Mouse (Mus musculus) midbrain, embryonic 13.5 days (tissue): Measurements from ENCODE around the gene Smad1. TPM values are rescaled to one million over a fixed set of nuclear protein-coding genes. Genes with fewer than 3 reads are reported as not detected.

Source experiments
- ATAC-seq: fragments of 200-750 bp; cut with Nextera tagmentation; 2 replicates; pipeline ENCODE4 v1.8.0; 2017; ENCODE audit warnings: mild to moderate bottlenecking, moderate TSS enrichment, moderate library complexity
- H3K27ac ChIP-seq: fragments of 300-500 bp; sonication (generic); 2 replicates; pipeline ENCODE4 v1.5.1; 2015; ENCODE audit warnings: inconsistent platforms, mild to moderate bottlenecking, moderate library complexity
- H3K27me3 ChIP-seq: fragments of 300-500 bp; sonication (generic); 2 replicates; pipeline ENCODE4 v1.6.1; 2015; ENCODE audit warnings: mild to moderate bottlenecking, inconsistent platforms
- H3K36me3 ChIP-seq: fragments of 300-500 bp; sonication (generic); 2 replicates; pipeline ENCODE4 v1.6.1; 2015; ENCODE audit warnings: mild to moderate bottlenecking, inconsistent platforms
- H3K4me1 ChIP-seq: fragments of 300-500 bp; sonication (generic); replicated peaks from 2 replicates; pipeline ENCODE4 v1.6.1; 2015; ENCODE audit warnings: inconsistent platforms
- H3K4me2 ChIP-seq: fragments of 300-500 bp; sonication (generic); replicated peaks from 2 replicates; pipeline ENCODE4 v1.6.1; 2015; ENCODE audit warnings: moderate library complexity, mild to moderate bottlenecking, inconsistent platforms
- H3K4me3 ChIP-seq: fragments of 300-500 bp; sonication (generic); replicated peaks from 2 replicates; pipeline ENCODE4 v1.5.1; 2015; ENCODE audit warnings: mild to moderate bottlenecking, inconsistent platforms
- H3K9ac ChIP-seq: fragments of 300-500 bp; sonication (generic); replicated peaks from 2 replicates; pipeline ENCODE4 v1.6.1; 2015; ENCODE audit warnings: mild to moderate bottlenecking, inconsistent platforms
- H3K9me3 ChIP-seq: fragments of 300-500 bp; sonication (generic); 2 replicates; pipeline ENCODE4 v1.6.1; 2016; ENCODE audit warnings: mild to moderate bottlenecking, inconsistent platforms
- WGBS: fragments of 180-500 bp; shearing (Covaris S2); methylation state at CpG from one replicate; pipeline ENCODE4 v1.1.7; 2015; 5-methylcytosine and 5-hydroxymethylcytosine counted together
- polyA plus RNA-seq: library from polyadenylated mRNA; unstranded; fragments of >200 nt; fragmentation: Nextera tagmentation; extraction: Ambion mirVana; gene quantifications from 2 replicates; pipeline ENCODE4 v1.2.1, GENCODE M21; 2015

Smad1 gene
- polyA plus RNA-seq, 1 experiment from 2014 or later: 64.6 TPM

DNA sequence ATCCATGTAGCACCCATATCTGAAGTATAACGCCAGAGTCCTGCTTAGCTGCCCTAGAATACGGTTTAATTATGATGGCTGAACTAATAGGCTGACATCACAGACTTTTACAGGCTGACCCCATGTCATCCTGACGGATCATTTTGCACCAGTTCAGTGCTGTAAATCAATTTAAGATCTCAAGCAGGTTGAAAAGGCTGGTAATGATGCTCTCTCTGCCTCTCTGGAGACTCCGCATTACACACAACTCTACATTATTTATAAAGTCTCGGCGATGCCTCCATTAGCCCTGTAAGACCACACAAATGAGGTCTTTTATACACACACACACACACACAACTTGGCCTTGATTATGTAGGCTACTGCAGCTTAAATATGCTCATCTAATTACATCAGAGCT lies 2.4 kb downstream of the Smad1 start:
- Histone ChIP-seq H3K4me1 (peaks cover 59% of the 10 kb centered on the region), H3K27me3 (no peaks in the 10 kb centered on the region), H3K9ac (peak overlapping the region; percentile 59), H3K4me3 (peak overlapping the region; percentile 92), H3K36me3 (no peaks in the 10 kb centered on the region), H3K9me3 (no peaks in the 10 kb centered on the region), H3K4me2 (peak overlapping the region; percentile 75), H3K27ac (peak overlapping the region; percentile 69)
- WGBS: 33% methylated on average over 6 of the region's 6 CpGs
- ATAC-seq: no peak

DNA sequence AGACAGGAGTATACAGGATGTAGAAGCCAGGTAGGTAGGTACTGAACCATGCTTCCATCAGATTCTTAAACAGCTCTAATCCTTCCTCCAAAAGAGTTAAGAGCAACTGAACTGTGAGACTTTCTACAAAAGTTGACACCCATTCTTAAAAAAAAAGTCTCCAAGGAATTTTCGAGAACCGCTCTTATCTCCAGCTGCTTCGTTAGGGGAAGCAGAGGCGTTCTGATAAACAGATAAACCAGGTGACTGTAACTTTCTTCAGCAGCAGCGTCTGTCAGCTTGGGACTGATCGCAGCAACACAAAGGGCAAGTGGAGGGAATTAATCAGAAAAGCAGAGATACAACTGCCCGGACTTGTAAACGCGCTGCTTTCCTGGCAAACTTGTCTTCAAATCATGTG lies 5.3 kb downstream of the Smad1 start:
- H3K36me3 ChIP-seq: peaks cover 9% of the 10 kb centered on the region; the same call in 1 of the 2 replicates
- H3K9ac ChIP-seq: no peak overlapping the region
- H3K4me1 ChIP-seq: peaks cover 64% of the 10 kb centered on the region
- ATAC-seq: no peak
- H3K27ac ChIP-seq: no peak overlapping the region
- H3K4me3 ChIP-seq: no peak overlapping the region
- H3K4me2 ChIP-seq: no peak overlapping the region
- WGBS: 77% methylated on average over 9 of the region's 9 CpGs
- H3K9me3 ChIP-seq: no peaks in the 10 kb centered on the region
- H3K27me3 ChIP-seq: no peaks in the 10 kb centered on the region

DNA sequence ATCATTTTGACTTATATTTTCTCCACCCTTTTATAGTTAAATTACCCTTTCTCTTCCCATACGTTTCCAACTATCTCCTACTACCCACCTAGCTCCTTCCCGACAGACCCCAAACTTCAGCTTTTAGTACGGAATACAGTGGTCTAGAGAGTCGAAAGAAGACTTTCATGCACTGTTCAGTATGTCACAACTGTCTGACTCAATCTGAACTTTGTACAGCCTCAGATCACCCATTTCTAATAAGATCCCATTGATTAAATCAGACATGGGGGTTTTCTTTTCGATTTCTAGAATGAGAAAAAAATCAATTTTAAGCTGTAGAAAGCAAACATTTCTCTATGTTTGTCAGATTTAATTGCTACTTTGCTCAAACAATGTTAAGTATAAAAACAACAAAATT lies 6.1 kb downstream of the Smad1 start:
- Histone ChIP-seq H3K9ac (no peak overlapping the region), H3K27me3 (no peaks in the 10 kb centered on the region), H3K4me3 (no peak overlapping the region), H3K4me2 (no peak overlapping the region), H3K36me3 (peaks cover 15% of the 10 kb centered on the region), H3K27ac (no peak overlapping the region), H3K9me3 (no peaks in the 10 kb centered on the region), H3K4me1 (peaks cover 64% of the 10 kb centered on the region)
- ATAC-seq: no peak
- 88% methylated on average over 5 of the region's 5 CpGs for WGBS

DNA sequence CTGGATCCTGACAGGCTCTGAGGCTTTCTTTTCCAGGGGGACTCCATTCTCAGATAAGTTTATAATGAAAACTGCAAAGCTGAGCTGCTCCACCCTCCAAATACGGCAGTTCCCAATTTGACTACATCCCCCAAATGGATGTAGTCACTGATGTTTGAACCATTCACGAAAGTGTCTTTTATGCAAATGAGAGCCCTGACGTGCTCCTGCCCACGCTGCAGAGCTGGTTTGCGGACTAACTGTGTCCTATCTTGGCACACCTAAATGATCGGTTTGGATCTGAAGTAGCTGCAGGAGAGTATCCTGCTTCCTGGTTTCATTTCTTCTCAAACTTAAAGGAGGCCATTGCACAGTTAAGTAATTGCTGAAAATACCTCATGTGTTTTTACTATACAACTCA lies 6.7 kb downstream of the Smad1 start:
- H3K4me2 ChIP-seq: no peak overlapping the region
- no peaks in the 10 kb centered on the region for H3K27me3 ChIP-seq
- ATAC-seq: no peak
- H3K9me3 ChIP-seq: no peaks in the 10 kb centered on the region
- WGBS: 34% methylated on average over 6 of the region's 6 CpGs
- peaks cover 15% of the 10 kb centered on the region for H3K36me3 ChIP-seq
- no peak overlapping the region for H3K4me3 ChIP-seq
- H3K27ac ChIP-seq: no peak overlapping the region
- no peak overlapping the region for H3K9ac ChIP-seq
- peaks cover 62% of the 10 kb centered on the region for H3K4me1 ChIP-seq

DNA sequence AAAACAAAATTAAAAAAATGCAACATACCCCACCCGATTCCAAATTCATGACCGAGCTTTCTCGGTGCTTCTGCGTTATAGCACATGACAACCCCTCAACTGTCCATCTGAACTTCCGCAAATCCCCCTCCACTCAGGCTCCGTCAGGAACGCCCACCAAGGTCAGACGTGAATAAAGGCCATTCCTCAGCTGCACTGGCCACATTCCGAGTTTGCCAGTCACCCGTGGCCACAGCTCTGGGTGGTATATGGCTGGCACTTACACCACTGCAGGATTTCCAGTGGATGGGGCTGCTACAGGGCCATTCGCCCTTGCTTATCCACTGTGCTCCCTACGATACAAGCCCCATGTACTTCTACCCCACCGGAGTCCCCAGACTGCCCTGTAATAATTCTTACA lies 7.9 kb downstream of the Smad1 start:
- H3K4me3 ChIP-seq: no peak overlapping the region
- no peak for ATAC-seq

DNA sequence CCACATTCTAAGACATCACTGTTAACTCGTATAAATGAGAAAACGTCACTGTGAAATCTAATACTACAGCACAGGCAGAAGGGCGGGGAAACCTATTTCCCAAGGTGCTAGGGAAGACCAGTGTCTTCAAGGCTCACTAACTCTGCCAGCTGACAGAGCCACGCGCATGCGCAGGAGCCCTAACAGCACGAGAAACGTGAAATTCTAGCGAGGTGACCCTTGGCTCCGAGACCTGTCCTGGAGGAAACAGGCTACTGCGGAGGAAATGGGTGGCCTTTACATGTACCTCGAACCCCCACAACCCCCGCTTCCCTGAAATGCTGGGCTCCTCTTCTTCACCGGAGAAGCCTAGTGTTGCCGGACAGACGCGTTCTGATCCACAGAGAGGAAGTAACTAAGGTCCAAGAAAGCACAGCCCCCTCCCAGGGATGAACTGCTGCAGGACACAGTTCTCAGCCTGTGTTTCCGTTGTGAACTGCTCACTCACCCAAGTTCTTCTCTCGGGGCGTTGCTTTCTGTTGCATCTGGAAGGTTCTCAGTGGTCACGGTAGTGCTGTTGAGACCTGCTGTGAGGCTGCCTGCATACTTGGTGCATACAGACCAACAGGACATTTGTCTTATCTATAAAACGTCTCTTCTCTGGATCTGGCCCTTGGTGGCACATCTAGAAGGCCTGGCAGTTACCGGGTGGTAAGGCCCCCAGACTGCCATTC lies 10.1 kb downstream of the Smad1 start:
- no peak overlapping the region for H3K4me3 ChIP-seq
- H3K36me3 ChIP-seq: peaks cover 20% of the 10 kb centered on the region
- no peak for ATAC-seq
- no peak overlapping the region for H3K9ac ChIP-seq
- no peaks in the 10 kb centered on the region for H3K9me3 ChIP-seq
- 92% methylated on average over 23 of the region's 23 CpGs for WGBS
- H3K4me2 ChIP-seq: no peak overlapping the region
- H3K27ac ChIP-seq: no peak overlapping the region
- H3K27me3 ChIP-seq: no peaks in the 10 kb centered on the region
- peaks cover 46% of the 10 kb centered on the region for H3K4me1 ChIP-seq

More for the DNA sequence above, 7.9 kb downstream of the Smad1 start:
- peaks cover 18% of the 10 kb centered on the region for H3K36me3 ChIP-seq
- H3K27ac ChIP-seq: no peak overlapping the region
- no peaks in the 10 kb centered on the region for H3K27me3 ChIP-seq
- H3K4me1 ChIP-seq: peaks cover 52% of the 10 kb centered on the region
- no peak overlapping the region for H3K4me2 ChIP-seq
- H3K9ac ChIP-seq: no peak overlapping the region
- H3K9me3 ChIP-seq: no peaks in the 10 kb centered on the region
- WGBS: 77% methylated on average over 13 of the region's 13 CpGs

DNA sequence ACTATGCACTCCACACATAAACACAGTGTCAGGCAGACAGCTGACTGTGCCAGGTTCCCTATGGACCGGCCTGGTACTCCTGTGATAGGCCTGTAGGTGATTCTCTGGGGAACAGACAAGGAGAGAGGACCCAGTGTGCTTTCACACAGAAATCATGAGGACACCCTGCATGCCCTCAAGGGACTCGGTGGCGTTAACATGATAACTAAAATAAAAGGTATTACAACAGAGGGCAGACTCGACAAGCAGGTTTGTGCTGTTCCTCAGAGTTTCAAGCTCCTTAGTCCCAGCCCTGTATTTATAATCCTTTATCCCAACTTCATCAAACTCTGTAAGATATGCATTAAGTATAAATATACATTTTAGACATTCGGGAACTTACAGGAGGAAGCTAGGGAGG lies 12.5 kb downstream of the Smad1 start:
- no peaks in the 10 kb centered on the region for H3K9me3 ChIP-seq
- peaks cover 48% of the 10 kb centered on the region for H3K4me1 ChIP-seq
- H3K9ac ChIP-seq: no peak overlapping the region
- peaks cover 20% of the 10 kb centered on the region for H3K36me3 ChIP-seq
- H3K4me3 ChIP-seq: no peak overlapping the region
- H3K27me3 ChIP-seq: no peaks in the 10 kb centered on the region
- H3K4me2 ChIP-seq: no peak overlapping the region
- ATAC-seq: no peak
- WGBS: 98% methylated on average over 5 of the region's 5 CpGs
- no peak overlapping the region for H3K27ac ChIP-seq

DNA sequence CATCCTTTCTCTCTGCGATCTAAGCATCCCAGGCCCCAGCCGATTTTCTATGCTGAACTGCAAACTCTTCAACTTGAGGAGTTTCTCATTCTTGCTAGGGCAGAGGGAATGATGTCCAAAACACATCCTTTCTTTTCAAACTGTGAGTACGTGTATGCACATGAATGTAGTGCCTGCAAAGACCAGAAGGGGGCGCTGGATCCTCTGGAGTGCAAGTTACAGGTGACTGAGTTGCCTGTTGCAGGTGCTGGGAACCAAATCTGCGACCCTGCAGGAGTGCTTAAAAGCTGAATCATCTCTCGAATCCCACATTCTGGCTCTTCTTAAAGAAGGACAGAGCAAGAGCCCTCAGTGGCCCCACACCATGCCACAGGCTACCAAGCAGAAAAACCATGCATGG lies 13.0 kb downstream of the Smad1 start:
- Histone ChIP-seq H3K4me1 (peaks cover 50% of the 10 kb centered on the region), H3K27ac (no peak overlapping the region), H3K9ac (no peak overlapping the region), H3K4me3 (no peak overlapping the region), H3K36me3 (peaks cover 20% of the 10 kb centered on the region), H3K4me2 (no peak overlapping the region), H3K27me3 (no peaks in the 10 kb centered on the region), H3K9me3 (no peaks in the 10 kb centered on the region)
- 84% methylated on average over 6 of the region's 6 CpGs for WGBS
- ATAC-seq: no peak

DNA sequence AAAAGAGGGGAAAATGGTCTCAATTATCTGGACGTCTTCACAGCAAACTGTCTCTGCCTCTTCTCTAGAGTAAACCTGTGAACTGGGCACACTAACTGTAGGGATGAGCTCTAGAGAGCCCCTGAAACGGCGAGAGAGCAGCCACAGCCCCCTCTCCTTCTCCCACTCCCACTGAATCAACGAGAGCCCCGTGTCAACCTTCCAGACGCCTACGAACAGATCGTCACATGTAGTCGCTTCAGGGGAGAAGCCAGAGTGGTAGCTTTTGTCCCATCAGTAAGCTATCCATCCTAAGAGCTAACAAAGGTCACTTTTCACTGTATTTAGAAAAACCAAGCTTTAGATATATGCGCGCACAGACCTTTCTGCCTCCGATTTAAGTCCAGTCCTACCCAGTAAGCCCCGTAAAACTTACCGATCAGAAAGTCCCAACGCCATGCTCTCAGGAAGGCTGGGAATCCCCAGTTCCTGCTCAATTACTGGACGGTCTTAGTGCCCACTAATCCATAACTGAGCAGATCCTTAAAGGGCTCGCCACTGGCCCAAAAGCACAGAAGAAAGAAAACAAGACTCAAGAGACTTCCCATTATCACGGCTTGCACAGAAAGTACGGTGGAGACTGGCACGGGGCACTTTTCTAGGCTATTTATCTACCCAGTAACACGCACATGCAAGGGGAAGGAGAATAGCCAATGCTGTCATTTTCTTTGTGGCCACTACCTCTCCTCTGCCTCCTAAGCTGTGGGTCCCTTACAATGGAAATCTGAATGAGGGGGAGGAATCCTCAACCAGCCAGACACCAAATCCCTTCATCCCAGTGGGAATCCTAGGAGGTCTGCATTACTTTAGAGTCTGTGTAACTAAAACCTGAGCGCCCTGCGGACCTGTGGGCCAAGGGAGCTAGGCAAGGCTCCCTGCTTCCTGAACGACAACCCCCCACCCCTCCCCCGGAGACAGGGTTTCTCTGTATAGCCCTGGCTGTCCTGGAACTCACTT lies 14.7 kb downstream of the Smad1 start:
- ATAC-seq: peak; percentile 44
- WGBS: 10% methylated on average over 25 of the region's 25 CpGs
- H3K4me3 ChIP-seq: 0 out of 2 replicates have a peak overlapping the region, but pooled peaks have one; percentile 6
- peaks cover 17% of the 10 kb centered on the region for H3K36me3 ChIP-seq
- 0 out of 2 replicates have a peak overlapping the region, but pooled peaks have one; percentile 7 for H3K9ac ChIP-seq
- H3K27ac ChIP-seq: no peak overlapping the region; the same call in 1 of the 2 replicates
- peak overlapping the region; percentile 45 for H3K4me2 ChIP-seq
- H3K27me3 ChIP-seq: no peaks in the 10 kb centered on the region
- H3K9me3 ChIP-seq: no peaks in the 10 kb centered on the region
- H3K4me1 ChIP-seq: peaks cover 56% of the 10 kb centered on the region

DNA sequence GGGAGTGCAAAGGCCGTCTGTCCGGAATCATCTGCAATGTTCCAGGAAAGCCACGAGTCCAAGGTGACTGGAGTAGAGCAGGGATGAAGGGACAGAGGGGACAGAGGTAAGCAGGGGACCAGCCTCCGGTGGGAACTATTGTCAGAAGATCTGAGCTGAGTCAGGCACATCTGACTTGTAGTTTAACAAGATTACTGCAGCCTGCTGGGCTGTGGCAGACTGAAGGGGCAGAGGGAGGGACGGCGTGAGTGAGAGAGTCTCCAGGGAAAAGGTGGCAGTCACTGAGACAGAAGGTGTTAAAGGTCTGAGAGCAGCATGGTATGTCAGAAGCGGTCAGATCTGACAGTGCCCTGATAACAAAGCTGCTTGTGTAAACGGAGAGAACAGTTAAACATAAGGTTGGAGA lies 16.5 kb downstream of the Smad1 start:
- Histone ChIP-seq H3K9ac (peak overlapping the region; percentile 44), H3K27ac (peak overlapping the region; percentile 45; the same call in 1 of the 2 replicates), H3K4me3 (no peak overlapping the region), H3K36me3 (peaks cover 5% of the 10 kb centered on the region; the same call in 1 of the 2 replicates), H3K4me1 (peaks cover 63% of the 10 kb centered on the region), H3K27me3 (no peaks in the 10 kb centered on the region), H3K4me2 (peak overlapping the region; percentile 34), H3K9me3 (no peaks in the 10 kb centered on the region)
- peak; percentile 44 for ATAC-seq
- WGBS: 3% methylated on average over 8 of the region's 8 CpGs

DNA sequence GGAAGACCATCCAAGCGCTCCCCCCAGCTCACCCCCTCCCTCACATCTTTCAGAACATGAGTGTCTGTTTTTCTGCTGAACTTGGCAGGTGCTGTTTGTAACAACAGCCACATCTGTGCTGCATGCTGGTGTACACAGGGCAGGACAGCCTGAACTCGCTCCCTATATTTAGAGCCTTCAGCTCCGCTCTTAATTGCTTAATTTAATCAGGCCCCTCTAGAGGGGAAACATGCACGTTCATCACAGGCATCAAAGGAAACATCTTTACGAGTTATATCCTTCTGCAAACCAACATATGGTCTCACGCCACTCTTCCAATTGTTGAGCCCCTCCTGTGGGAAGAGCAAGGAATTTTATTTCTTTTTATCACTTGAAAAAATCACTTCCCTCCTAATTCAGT lies 17.5 kb downstream of the Smad1 start:
- no peak overlapping the region for H3K27ac ChIP-seq
- H3K27me3 ChIP-seq: no peaks in the 10 kb centered on the region
- no peak for ATAC-seq
- no peak overlapping the region for H3K9ac ChIP-seq
- no peaks in the 10 kb centered on the region for H3K9me3 ChIP-seq
- H3K4me1 ChIP-seq: peaks cover 61% of the 10 kb centered on the region
- no peak overlapping the region for H3K4me3 ChIP-seq
- 54% methylated on average over 6 of the region's 6 CpGs for WGBS
- H3K4me2 ChIP-seq: no peak overlapping the region
- peaks cover 11% of the 10 kb centered on the region for H3K36me3 ChIP-seq

DNA sequence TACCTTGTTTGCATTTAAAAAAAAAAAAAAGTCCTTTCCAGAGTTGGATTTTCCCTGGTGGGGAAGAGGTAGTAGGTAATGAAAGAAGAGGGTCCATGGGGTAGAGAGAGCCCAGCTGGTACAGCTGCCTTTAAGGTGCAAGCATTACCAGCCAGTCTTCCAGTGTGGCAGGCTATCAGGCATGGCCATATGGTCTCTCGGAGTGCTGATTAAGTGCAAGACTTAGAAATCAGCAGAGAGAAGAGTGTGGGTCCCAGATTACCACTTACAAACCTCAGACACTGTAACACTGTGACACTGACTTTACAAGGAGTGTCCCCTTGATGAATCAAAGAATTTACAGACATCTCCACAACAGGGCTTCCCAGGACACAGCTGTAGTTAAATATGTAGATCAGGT lies 18.9 kb downstream of the Smad1 start:
- ATAC-seq: no peak
- no peak overlapping the region for H3K27ac ChIP-seq
- H3K4me1 ChIP-seq: peaks cover 62% of the 10 kb centered on the region

More for the DNA sequence above, 18.9 kb downstream of the Smad1 start:
- H3K27me3 ChIP-seq: no peaks in the 10 kb centered on the region
- H3K36me3 ChIP-seq: peaks cover 6% of the 10 kb centered on the region
- WGBS: 64% methylated on average over 1 of the region's 1 CpGs
- no peak overlapping the region for H3K4me3 ChIP-seq
- H3K9me3 ChIP-seq: no peaks in the 10 kb centered on the region
- no peak overlapping the region for H3K4me2 ChIP-seq
- no peak overlapping the region for H3K9ac ChIP-seq
